Mouse (Mus musculus) testis, adult 2 months (tissue): Measurements from ENCODE around the gene Scamp4.

Experiments used
- CTCF ChIP-seq: fragments of 200-500 bp; IDR thresholded peaks from 2 replicates; pipeline ENCODE4 v1.5.1; 2012; ENCODE audit warnings: low read depth, mild to moderate bottlenecking, inconsistent platforms, low read length, moderate library complexity; ENCODE audit not compliant: control insufficient read depth, insufficient read depth, insufficient replicate concordance
- POLR2A ChIP-seq: fragments of 200-500 bp; IDR thresholded peaks from 2 replicates; pipeline ENCODE4 v1.6.1; 2012; ENCODE audit warnings: low read depth, mild to moderate bottlenecking, inconsistent platforms, low read length, moderate library complexity; ENCODE audit not compliant: control insufficient read depth

DNA sequence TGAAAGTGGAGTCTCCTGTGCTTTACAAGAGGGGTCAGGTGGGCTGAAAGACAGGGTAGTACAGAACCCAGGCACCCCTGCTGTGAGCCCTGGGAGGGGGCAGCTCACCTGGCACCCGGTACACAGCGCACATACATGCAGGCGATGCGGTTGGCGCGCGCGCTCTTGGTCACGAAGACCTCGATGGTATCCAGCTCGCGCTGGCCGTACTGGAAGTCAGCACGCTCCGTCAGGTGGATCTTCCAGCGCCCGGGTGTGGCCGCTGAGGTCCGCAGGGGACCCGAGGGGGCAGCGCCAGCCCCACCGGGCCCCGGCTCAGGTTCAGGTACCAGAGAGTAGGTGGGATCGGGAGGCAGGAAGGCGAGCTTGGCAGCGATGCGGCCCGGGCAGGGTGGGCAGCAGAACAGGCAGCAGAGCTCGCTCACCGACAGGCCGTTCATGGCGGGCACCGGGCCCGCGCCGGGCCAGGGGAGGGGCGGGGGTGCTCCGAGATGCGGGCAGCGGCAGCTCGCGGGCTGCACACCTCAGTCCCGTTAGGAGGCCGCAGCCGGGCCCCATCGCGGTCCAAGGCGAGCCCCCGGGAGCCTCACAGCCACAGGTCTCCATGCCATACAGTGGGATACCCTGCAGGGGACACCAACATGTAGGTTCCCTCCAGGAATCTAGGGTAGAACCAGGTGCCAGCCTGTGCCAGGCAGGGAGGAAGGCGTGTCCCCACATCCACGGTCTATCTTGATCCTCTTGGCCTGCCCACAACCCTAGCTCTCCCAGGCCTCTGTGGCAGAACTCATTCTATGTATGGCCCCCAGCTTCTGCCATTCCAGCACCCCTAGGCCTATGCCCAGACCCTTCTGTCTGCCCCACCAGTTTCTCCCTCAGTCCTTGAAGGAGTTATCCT, 16.0 kb upstream of the Scamp4 start:
- TF ChIP-seq CTCF (no peak), POLR2A (no peak; the same call in 1 of the 2 replicates)
